Mouse (Mus musculus): Measurements from ENCODE around the gene Slc6a18.

GRCm38 (mm10) chr13:73653266-73653665 lies 24.6 kb downstream of the Slc6a18 start:
- TF ChIP-seq GATA1 (IDR thresholded peaks at IDR 0.05; ENCODE audit: borderline replicate concordance, low read length) (no peak), FLI1 (IDR thresholded peaks at IDR 0.05; ENCODE audit: low read length) (no peak)
